Mouse (Mus musculus) splenic B cell, adult 2 months (primary cell): Measurements from ENCODE around the gene Gpx2.

Source experiments
- DNase-seq: peaks from one replicate; pipeline ENCODE4 v3.0.0-alpha.2; 2011; ENCODE audit warnings: low read depth, low spot score
- H3K27me3 ChIP-seq: 2 replicates; pipeline ENCODE4 v1.6.1; 2012; ENCODE audit warnings: mild to moderate bottlenecking, low read length, moderate library complexity, mixed read lengths; ENCODE audit not compliant: control insufficient read depth, poor library complexity, insufficient read depth, severe bottlenecking
- H3K36me3 ChIP-seq: 2 replicates; pipeline ENCODE4 v1.6.1; 2012; ENCODE audit warnings: mild to moderate bottlenecking, low read length, moderate library complexity, mixed read lengths; ENCODE audit not compliant: control insufficient read depth, poor library complexity, insufficient read depth, severe bottlenecking

The Gpx2 gene

DNA sequence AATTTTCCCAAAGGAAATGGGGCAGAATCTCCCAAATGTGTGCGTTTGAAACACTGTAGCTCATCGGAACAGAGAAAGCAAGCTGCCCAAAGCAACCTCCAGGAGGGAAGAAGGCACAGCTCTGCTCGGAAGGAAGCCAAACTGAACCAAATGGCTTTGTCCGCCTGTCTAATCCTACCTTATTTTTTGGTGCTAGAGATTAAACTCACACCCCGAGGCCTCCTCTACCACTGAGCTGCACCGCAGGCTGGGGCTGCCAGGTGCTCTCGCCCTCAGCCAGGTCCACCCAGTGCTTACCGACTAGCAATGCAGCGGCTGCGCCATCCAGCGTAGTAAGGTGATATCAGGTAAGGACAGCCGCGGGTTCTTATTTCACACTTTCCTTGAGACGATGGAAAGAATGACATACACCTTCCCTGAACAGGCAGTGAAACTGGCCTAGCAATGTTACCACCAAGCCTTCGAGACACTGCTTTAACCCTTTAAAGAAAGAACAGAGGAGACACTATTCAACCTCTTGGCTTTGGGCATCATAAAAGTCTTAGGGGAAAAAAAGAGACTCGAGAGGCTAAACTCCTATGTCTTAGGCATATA is 44.4 kb downstream of the Gpx2 start:
- H3K27me3 ChIP-seq = no peaks in the 10 kb centered on the region
- DNase-seq = no peak
- no peaks in the 10 kb centered on the region for H3K36me3 ChIP-seq
